Mouse (Mus musculus): ENCODE results near the gene Nt5c3b. TPM values are rescaled to one million over a fixed set of nuclear protein-coding genes. Genes with fewer than 3 reads are reported as not detected.

The Nt5c3b gene
- total and polyA plus RNA-seq, 2 experiments from 2014 or later, result 68.3 to 84.7 TPM

DNA sequence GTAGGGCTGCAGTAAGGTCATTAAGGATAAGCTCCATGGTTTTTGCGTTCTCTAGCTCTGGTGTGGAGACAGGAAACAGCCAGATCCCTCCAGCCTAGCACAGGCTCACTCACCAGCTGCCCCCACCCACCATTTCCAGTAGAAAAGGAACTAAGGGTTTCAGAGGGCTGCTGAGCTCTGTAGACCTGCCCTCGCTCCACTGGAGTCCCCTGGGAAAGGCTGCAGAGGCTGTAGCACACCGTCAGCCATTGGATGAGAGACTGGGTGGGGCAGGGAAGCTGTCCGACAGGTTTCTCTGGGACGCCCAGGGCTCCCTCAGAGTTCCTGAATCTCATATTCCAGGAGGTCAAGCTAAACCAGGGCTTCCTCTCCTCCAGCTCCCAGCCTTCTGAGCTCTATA, 55.0 kb downstream of the Nt5c3b start:
- Histone ChIP-seq H3K36me3 (replicated peaks; ENCODE audit: control insufficient read depth, insufficient read depth, low read length) (peaks cover 47% of the 10 kb centered on the region), H3K4me3 (ENCODE audit: low read depth, low read length) (no peak overlapping the region), H3K9ac (replicated peaks; ENCODE audit: low read depth, low read length) (no peak overlapping the region), H3K9me3 (replicated peaks; ENCODE audit: control insufficient read depth, low read length) (no peaks in the 10 kb centered on the region), H3K27ac (ENCODE audit: low read depth) (no peak overlapping the region), H3K27me3 (ENCODE audit: control insufficient read depth, insufficient read depth, low read length) (no peaks in the 10 kb centered on the region), H3K4me2 (ENCODE audit: low read depth, low read length) (no peak overlapping the region), H3K4me1 (ENCODE audit: control insufficient read depth, insufficient read depth) (peaks cover 52% of the 10 kb centered on the region)
- TF ChIP-seq EP300 (IDR thresholded peaks at IDR 0.05; ENCODE audit: low read depth), result no peak
- no peak for TF ChIP-seq CTCF (IDR thresholded peaks at IDR 0.05; ENCODE audit: low read depth)
- ATAC-seq (ENCODE audit: insufficient read depth, low read depth), result no peak
- DNase-seq (ENCODE audit: low spot score), result no peak
- 67% methylated on average over 5 of the region's 5 CpGs for WGBS

- 79% methylated on average over 3 of the region's 3 CpGs for WGBS
- Histone ChIP-seq H3K27ac (ENCODE audit: low read depth) (no peak overlapping the region), H3K4me3 (ENCODE audit: low read depth, low read length) (no peak overlapping the region), H3K4me1 (ENCODE audit: control insufficient read depth, insufficient read depth) (peaks cover 36% of the 10 kb centered on the region), H3K9me3 (replicated peaks; ENCODE audit: control insufficient read depth, low read length) (no peaks in the 10 kb centered on the region), H3K4me2 (ENCODE audit: low read depth, low read length) (no peak overlapping the region), H3K9ac (replicated peaks; ENCODE audit: low read depth, low read length) (no peak overlapping the region), H3K27me3 (ENCODE audit: control insufficient read depth, insufficient read depth, low read length) (no peaks in the 10 kb centered on the region), H3K36me3 (replicated peaks; ENCODE audit: control insufficient read depth, insufficient read depth, low read length) (peaks cover 60% of the 10 kb centered on the region)
- ATAC-seq (ENCODE audit: insufficient read depth, low read depth) (no peak), DNase-seq (ENCODE audit: low spot score) (no peak)
- TF ChIP-seq CTCF (IDR thresholded peaks at IDR 0.05; ENCODE audit: low read depth) (no peak), EP300 (IDR thresholded peaks at IDR 0.05; ENCODE audit: low read depth) (no peak)
Observed at GRCm38 (mm10) chr11:100385016-100385415, 56.6 kb downstream of the Nt5c3b start.

GRCm38 (mm10) chr11:100382682-100383081, 58.9 kb downstream of the Nt5c3b start:
- peaks cover 81% of the 10 kb centered on the region for H3K36me3 ChIP-seq (replicated peaks; ENCODE audit: control insufficient read depth, insufficient read depth, low read length)
- TF ChIP-seq EP300 (IDR thresholded peaks at IDR 0.05; ENCODE audit: low read depth) (no peak), CTCF (IDR thresholded peaks at IDR 0.05; ENCODE audit: low read depth) (no peak)
- 80% methylated on average over 5 of the region's 6 CpGs for WGBS
- H3K9me3 ChIP-seq (replicated peaks; ENCODE audit: control insufficient read depth, low read length), result no peaks in the 10 kb centered on the region
- H3K27me3 ChIP-seq (ENCODE audit: control insufficient read depth, insufficient read depth, low read length), result no peaks in the 10 kb centered on the region
- no peak overlapping the region for H3K4me2 ChIP-seq (ENCODE audit: low read depth, low read length)
- ATAC-seq (ENCODE audit: insufficient read depth, low read depth) (no peak), DNase-seq (ENCODE audit: low spot score) (no peak)
- H3K27ac ChIP-seq (ENCODE audit: low read depth), result no peak overlapping the region
- H3K4me1 ChIP-seq (ENCODE audit: control insufficient read depth, insufficient read depth), result peaks cover 13% of the 10 kb centered on the region
- no peak overlapping the region for H3K4me3 ChIP-seq (ENCODE audit: low read depth, low read length)
- no peak overlapping the region for H3K9ac ChIP-seq (replicated peaks; ENCODE audit: low read depth, low read length)

- Histone ChIP-seq H3K27me3 (ENCODE audit: control insufficient read depth, insufficient read depth, low read length) (no peaks in the 10 kb centered on the region), H3K4me3 (ENCODE audit: low read depth, low read length) (no peak overlapping the region), H3K9ac (replicated peaks; ENCODE audit: low read depth, low read length) (no peak overlapping the region), H3K36me3 (replicated peaks; ENCODE audit: control insufficient read depth, insufficient read depth, low read length) (peaks cover 93% of the 10 kb centered on the region), H3K4me1 (ENCODE audit: control insufficient read depth, insufficient read depth) (no peaks in the 10 kb centered on the region), H3K27ac (ENCODE audit: low read depth) (no peak overlapping the region), H3K4me2 (ENCODE audit: low read depth, low read length) (no peak overlapping the region), H3K9me3 (replicated peaks; ENCODE audit: control insufficient read depth, low read length) (no peaks in the 10 kb centered on the region)
- TF ChIP-seq CTCF (IDR thresholded peaks at IDR 0.05; ENCODE audit: low read depth), result no peak
- TF ChIP-seq EP300 (IDR thresholded peaks at IDR 0.05; ENCODE audit: low read depth), result no peak
- no peak for DNase-seq (ENCODE audit: low spot score)
- no peak for ATAC-seq (ENCODE audit: insufficient read depth, low read depth)
- 84% methylated on average over 4 of the region's 4 CpGs for whole genome bisulfite sequencing
Observed at GRCm38 (mm10) chr11:100379311-100379710, 62.3 kb downstream of the Nt5c3b start.

GRCm38 (mm10) chr11:100378446-100378845, 63.2 kb downstream of the Nt5c3b start:
- Histone ChIP-seq H3K9ac (replicated peaks; ENCODE audit: low read depth, low read length) (no peak overlapping the region), H3K4me3 (ENCODE audit: low read depth, low read length) (no peak overlapping the region), H3K4me1 (ENCODE audit: control insufficient read depth, insufficient read depth) (no peaks in the 10 kb centered on the region), H3K27me3 (ENCODE audit: control insufficient read depth, insufficient read depth, low read length) (no peaks in the 10 kb centered on the region), H3K36me3 (replicated peaks; ENCODE audit: control insufficient read depth, insufficient read depth, low read length) (peaks cover 93% of the 10 kb centered on the region), H3K27ac (ENCODE audit: low read depth) (no peak overlapping the region), H3K4me2 (ENCODE audit: low read depth, low read length) (no peak overlapping the region), H3K9me3 (replicated peaks; ENCODE audit: control insufficient read depth, low read length) (no peaks in the 10 kb centered on the region)
- ATAC-seq (ENCODE audit: insufficient read depth, low read depth) (no peak), DNase-seq (ENCODE audit: low spot score) (no peak)
- WGBS, result 89% methylated on average over 5 of the region's 5 CpGs
- no peak for TF ChIP-seq EP300 (IDR thresholded peaks at IDR 0.05; ENCODE audit: low read depth)
- TF ChIP-seq CTCF (IDR thresholded peaks at IDR 0.05; ENCODE audit: low read depth), result no peak

- no peak overlapping the region for H3K9ac ChIP-seq (replicated peaks; ENCODE audit: low read depth, low read length)
- no peak overlapping the region for H3K4me3 ChIP-seq (ENCODE audit: low read depth, low read length)
- DNase-seq (ENCODE audit: low spot score) (no peak), ATAC-seq (ENCODE audit: insufficient read depth, low read depth) (no peak)
- no peak overlapping the region for H3K4me2 ChIP-seq (ENCODE audit: low read depth, low read length)
- no peaks in the 10 kb centered on the region for H3K27me3 ChIP-seq (ENCODE audit: control insufficient read depth, insufficient read depth, low read length)
- no peak for TF ChIP-seq CTCF (IDR thresholded peaks at IDR 0.05; ENCODE audit: low read depth)
- no peak for TF ChIP-seq EP300 (IDR thresholded peaks at IDR 0.05; ENCODE audit: low read depth)
- no peaks in the 10 kb centered on the region for H3K9me3 ChIP-seq (replicated peaks; ENCODE audit: control insufficient read depth, low read length)
- H3K36me3 ChIP-seq (replicated peaks; ENCODE audit: control insufficient read depth, insufficient read depth, low read length), result peaks cover 93% of the 10 kb centered on the region
- H3K4me1 ChIP-seq (ENCODE audit: control insufficient read depth, insufficient read depth), result no peaks in the 10 kb centered on the region
- 93% methylated on average over 14 of the region's 14 CpGs for WGBS
- no peak overlapping the region for H3K27ac ChIP-seq (ENCODE audit: low read depth)
Observed at GRCm38 (mm10) chr11:100377989-100378388, 63.6 kb downstream of the Nt5c3b start.
